Mouse (Mus musculus) stomach, postnatal 0 days (tissue): ENCODE results near the gene Jazf1. TPM values are rescaled to one million over a fixed set of nuclear protein-coding genes. Genes with fewer than 3 reads are reported as not detected.

Source experiments
- ATAC-seq: fragments of 200-750 bp; cut with Nextera tagmentation; 2 replicates; pipeline ENCODE4 v1.8.0; 2017; ENCODE audit not compliant: low FRiP score, low TSS enrichment
- DNase-seq: peaks from one replicate; pipeline ENCODE4 v3.0.0-alpha.2; 2016; ENCODE audit warnings: low spot score
- H3K27ac ChIP-seq: fragments of 300-500 bp; sonication (generic); replicated peaks from 2 replicates; pipeline ENCODE4 v1.5.1; 2014; ENCODE audit warnings: mild to moderate bottlenecking, control low read depth
- H3K27me3 ChIP-seq: fragments of 300-500 bp; sonication (generic); 2 replicates; pipeline ENCODE4 v1.6.1; 2014; ENCODE audit warnings: low read length; ENCODE audit not compliant: control insufficient read depth, insufficient read depth
- H3K36me3 ChIP-seq: fragments of 300-500 bp; sonication (generic); 2 replicates; pipeline ENCODE4 v1.6.1; 2014; ENCODE audit warnings: low read length, mixed read lengths; ENCODE audit not compliant: control insufficient read depth, insufficient read depth
- H3K4me1 ChIP-seq: fragments of 300-500 bp; sonication (generic); replicated peaks from 2 replicates; pipeline ENCODE4 v1.6.1; 2014; ENCODE audit warnings: antibody characterized with exemption; ENCODE audit not compliant: control insufficient read depth, insufficient read depth
- H3K4me2 ChIP-seq: fragments of 300-500 bp; sonication (generic); replicated peaks from 2 replicates; pipeline ENCODE4 v1.6.1; 2014; ENCODE audit warnings: low read depth, mild to moderate bottlenecking, control low read depth, moderate library complexity
- H3K4me3 ChIP-seq: fragments of 300-500 bp; sonication (generic); 2 replicates; pipeline ENCODE4 v1.5.1; 2014; ENCODE audit warnings: low read depth, low read length, control low read depth
- H3K9ac ChIP-seq: fragments of 300-500 bp; sonication (generic); 2 replicates; pipeline ENCODE4 v1.6.1; 2014; ENCODE audit warnings: mild to moderate bottlenecking, low read length, control low read depth, mixed read lengths
- H3K9me3 ChIP-seq: fragments of 300-500 bp; sonication (generic); 2 replicates; pipeline ENCODE4 v1.6.1; 2016; ENCODE audit warnings: low read length; ENCODE audit not compliant: control insufficient read depth
- CTCF ChIP-seq: IDR thresholded peaks from 2 replicates; pipeline ENCODE4 v1.5.1; 2016; ENCODE audit warnings: antibody characterized with exemption, low read depth, mild to moderate bottlenecking, moderate library complexity
- EP300 ChIP-seq: optimal IDR thresholded peaks from 2 replicates; pipeline ENCODE3; 2016; ENCODE audit warnings: antibody characterized with exemption
- WGBS: fragments of 180-500 bp; shearing (Covaris S2); extraction: QIAGEN DNeasy Blood & Tissue Kit; methylation state at CpG from one replicate; pipeline ENCODE4 v1.1.7; 2014; 5-methylcytosine and 5-hydroxymethylcytosine counted together
- polyA plus RNA-seq: library from polyadenylated mRNA; unstranded; fragments of >200 nt; fragmentation: Nextera tagmentation; extraction: Ambion mirVana; gene quantifications from 2 replicates; pipeline ENCODE4 v1.2.1, GENCODE M21; 2015

The Jazf1 gene
- polyA plus RNA-seq, 1 experiment from 2014 or later: 5.1 TPM

DNA sequence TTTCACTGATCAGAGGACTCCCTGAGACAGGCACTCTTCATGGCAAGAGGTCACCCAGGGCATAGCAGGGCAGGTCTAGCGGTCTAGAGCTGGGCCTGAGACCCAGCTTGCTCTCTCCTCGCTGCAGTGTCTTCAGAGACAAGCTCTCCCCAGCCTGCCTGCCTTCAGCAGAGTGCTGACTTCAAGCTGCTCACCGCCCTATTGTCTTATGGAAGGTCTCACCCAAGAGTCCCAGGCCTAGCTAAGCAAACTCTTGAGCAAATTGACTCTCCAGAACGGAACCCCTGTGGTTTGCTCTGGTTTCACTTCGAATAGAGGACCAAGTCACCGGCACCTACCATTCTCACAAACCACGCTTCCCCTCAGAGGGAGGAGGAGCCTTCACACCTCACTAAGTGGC is 103.1 kb downstream of the Jazf1 start:
- Histone ChIP-seq H3K4me3 (no peak overlapping the region), H3K27me3 (no peaks in the 10 kb centered on the region), H3K27ac (no peak overlapping the region), H3K4me1 (no peaks in the 10 kb centered on the region), H3K9ac (no peak overlapping the region), H3K9me3 (no peaks in the 10 kb centered on the region), H3K4me2 (no peak overlapping the region), H3K36me3 (no peaks in the 10 kb centered on the region)
- TF ChIP-seq EP300: no peak
- no peak for TF ChIP-seq CTCF
- ATAC-seq (no peak), DNase-seq (peak; percentile 11)
- 72% methylated on average over 7 of the region's 7 CpGs for WGBS

DNA sequence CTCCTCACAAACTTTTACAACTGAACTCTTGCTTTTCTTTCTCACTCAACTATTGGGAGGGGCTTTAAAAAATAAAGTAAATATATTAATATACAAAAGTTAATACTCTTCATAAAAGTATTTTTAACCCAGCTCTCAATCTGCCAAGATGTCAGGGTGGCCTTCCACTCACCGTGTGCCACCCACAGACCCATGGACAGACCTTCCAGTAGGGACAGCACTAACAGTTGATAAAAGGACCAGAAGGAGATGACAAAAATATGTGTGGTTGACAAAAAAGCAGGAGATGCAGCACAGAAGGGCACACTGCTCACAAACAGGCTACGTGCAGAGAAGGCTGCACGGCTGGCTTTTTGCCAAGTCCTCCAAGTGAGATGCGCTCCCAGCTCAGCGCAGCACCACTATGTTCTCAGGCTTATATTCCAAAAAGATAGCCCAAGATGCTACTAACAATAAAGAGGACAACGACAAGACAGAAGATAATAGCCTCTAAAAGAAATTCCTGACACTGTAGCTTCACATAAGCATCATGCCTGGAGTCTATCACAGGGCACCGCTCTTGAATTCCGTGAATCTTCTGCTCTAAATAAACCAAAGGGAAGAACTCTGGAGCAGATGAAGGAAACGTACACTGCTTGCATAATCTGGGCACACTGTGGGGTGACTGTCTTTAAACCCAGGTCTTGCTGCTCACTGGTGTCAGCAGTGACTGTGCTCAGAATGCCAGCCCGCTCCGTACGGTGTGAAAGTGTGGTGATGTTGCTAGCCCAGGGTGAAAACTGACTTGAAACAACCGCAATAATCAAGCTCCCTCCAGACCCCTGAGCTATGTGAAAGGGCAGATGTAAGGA is 104.4 kb downstream of the Jazf1 start:
- ATAC-seq (no peak), DNase-seq (peak; percentile 14)
- Histone ChIP-seq H3K4me2 (no peak overlapping the region), H3K4me3 (no peak overlapping the region), H3K9ac (no peak overlapping the region), H3K27ac (no peak overlapping the region), H3K36me3 (no peaks in the 10 kb centered on the region), H3K4me1 (no peaks in the 10 kb centered on the region), H3K27me3 (no peaks in the 10 kb centered on the region), H3K9me3 (no peaks in the 10 kb centered on the region)
- TF ChIP-seq EP300: no peak
- no peak for TF ChIP-seq CTCF
- WGBS: 66% methylated on average over 13 of the region's 13 CpGs

DNA sequence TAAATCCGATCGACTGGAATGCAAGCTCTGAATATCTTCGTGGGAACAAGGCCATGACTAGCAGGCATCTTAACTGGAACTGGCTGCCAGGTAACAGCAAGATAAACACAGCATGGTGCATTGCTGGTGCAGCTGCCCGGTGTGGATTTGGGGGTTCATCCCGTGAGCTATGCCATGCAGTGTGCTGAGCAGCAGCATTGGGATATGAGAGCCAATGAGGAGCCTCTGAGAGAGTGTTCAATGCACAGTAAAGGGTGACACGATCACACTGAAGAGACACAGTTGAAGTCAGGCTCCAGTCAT is 105.0 kb downstream of the Jazf1 start:
- Histone ChIP-seq H3K4me1 (no peaks in the 10 kb centered on the region), H3K27me3 (no peaks in the 10 kb centered on the region), H3K4me3 (no peak overlapping the region), H3K27ac (0 out of 2 replicates have a peak overlapping the region, but pooled peaks have one; percentile 18), H3K9ac (no peak overlapping the region), H3K9me3 (no peaks in the 10 kb centered on the region), H3K36me3 (no peaks in the 10 kb centered on the region), H3K4me2 (no peak overlapping the region)
- TF ChIP-seq CTCF (no peak), EP300 (no peak)
- DNase-seq: peak; percentile 11
- 48% methylated on average over 6 of the region's 6 CpGs for WGBS
- no peak for ATAC-seq

DNA sequence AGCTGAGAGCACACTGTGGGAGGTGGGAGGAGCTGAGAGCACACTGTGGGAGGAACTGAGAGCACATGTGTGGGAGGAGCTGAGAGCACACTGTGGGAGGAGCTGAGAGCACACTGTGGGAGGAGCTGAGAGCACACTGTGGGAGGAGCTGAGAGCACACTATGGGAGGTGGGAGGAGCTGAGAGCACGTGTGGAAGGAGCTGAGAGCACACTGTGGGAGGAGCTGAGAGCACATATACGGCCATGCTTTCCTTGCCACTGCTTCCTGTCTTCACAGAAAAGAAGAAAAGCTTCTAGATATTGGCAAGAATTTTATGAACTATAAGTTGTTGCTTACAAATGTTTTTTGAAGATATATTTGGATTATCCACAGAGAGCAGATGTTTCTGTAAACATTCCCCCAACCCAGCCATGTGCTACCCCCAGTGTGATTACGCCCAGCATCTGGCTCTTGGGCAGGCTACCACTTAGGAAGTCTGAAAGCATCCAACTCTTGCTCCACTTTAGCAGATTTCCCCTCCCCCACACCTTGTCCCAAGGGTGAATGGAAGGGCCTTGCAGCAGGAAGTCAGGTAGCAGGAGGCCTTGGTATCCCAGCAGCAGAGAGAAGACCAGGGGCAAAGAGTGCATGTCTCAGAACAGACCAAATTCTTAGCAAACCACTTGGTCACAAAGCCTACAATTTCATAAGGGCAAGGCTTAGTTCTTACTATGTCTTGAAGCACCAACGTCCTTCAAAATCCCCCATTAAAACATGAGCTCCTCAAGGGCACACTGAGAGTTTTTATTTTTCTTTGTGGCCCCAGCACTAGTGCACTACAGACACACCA is 105.6 kb downstream of the Jazf1 start:
- no peak overlapping the region for H3K4me3 ChIP-seq
- no peaks in the 10 kb centered on the region for H3K27me3 ChIP-seq
- no peaks in the 10 kb centered on the region for H3K36me3 ChIP-seq
- H3K4me1 ChIP-seq: no peaks in the 10 kb centered on the region
- H3K9ac ChIP-seq: no peak overlapping the region
- TF ChIP-seq EP300: no peak
- TF ChIP-seq CTCF: no peak
- H3K9me3 ChIP-seq: no peaks in the 10 kb centered on the region
- H3K27ac ChIP-seq: 0 out of 2 replicates have a peak overlapping the region, but pooled peaks have one; percentile 24
- DNase-seq: peak; percentile 12
- WGBS: 55% methylated on average over 4 of the region's 4 CpGs
- ATAC-seq: no peak
- H3K4me2 ChIP-seq: no peak overlapping the region

DNA sequence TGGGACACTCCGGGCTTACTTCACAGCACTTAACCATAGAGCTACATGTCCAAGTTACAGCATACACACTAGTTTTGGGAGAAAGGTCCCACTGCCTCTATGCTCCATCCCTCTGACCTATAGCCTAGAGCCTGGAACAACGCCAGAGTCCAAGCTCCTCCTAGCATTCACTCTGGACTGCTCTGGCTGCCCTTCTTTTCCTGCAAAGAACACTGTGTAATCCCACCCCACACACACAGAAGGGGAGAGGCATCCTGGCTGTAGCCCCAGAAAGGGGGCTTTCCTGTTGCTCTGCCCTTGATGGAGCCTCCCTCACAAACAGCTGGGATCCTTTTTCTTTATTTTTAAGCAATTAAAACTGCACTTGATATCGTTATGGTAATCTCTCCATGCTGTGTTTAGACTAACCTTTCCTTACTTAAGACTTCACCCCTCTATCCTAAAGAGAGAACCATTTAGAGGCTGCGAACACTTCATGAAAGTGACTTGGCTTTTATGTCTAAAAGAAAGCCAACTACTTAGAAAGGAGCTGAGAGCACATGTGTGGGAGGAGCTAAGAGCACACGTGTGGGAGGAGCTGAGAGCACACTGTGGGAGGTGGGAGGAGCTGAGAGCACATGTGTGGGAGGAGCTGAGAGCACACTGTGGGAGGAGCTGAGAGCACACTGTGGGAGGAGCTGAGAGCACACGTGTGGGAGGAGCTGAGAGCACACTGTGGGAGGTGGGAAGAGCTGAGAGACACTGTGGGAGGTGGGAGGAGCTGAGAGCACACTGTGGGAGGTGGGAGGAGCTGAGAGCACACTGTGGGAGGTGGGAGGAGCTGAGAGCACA is 106.6 kb downstream of the Jazf1 start:
- Histone ChIP-seq H3K27ac (no peak overlapping the region), H3K27me3 (no peaks in the 10 kb centered on the region), H3K4me1 (no peaks in the 10 kb centered on the region), H3K9ac (no peak overlapping the region), H3K4me2 (no peak overlapping the region), H3K9me3 (no peaks in the 10 kb centered on the region), H3K36me3 (no peaks in the 10 kb centered on the region), H3K4me3 (no peak overlapping the region)
- DNase-seq: peak; percentile 20
- TF ChIP-seq CTCF (no peak), EP300 (no peak)
- peak; percentile 73 for ATAC-seq
- 48% methylated on average over 6 of the region's 6 CpGs for WGBS
